Mouse (Mus musculus) liver, embryonic 14.5 days (tissue): Measurements from ENCODE around the gene Adcyap1r1. TPM values are rescaled to one million over a fixed set of nuclear protein-coding genes. Genes with fewer than 3 reads are reported as not detected.

ENCODE experiments used
- ATAC-seq: fragments of 200-750 bp; cut with Nextera tagmentation; 2 replicates; pipeline ENCODE4 v1.8.0; 2017; ENCODE audit warnings: moderate number of reproducible peaks, mild to moderate bottlenecking, moderate library complexity; ENCODE audit not compliant: insufficient read depth
- DNase-seq, 3 experiments: peaks; one replicate each; pipeline ENCODE4 v3.0.0-alpha.2; 2012 to 2013; ENCODE audit warnings: low read depth in 3 of 3, low spot score in 3 of 3
- H3K27ac ChIP-seq: fragments of 300-500 bp; sonication (generic); 2 replicates; pipeline ENCODE4 v1.5.1; 2014; ENCODE audit warnings: moderate library complexity, mild to moderate bottlenecking, control low read depth, inconsistent platforms
- H3K27me3 ChIP-seq: fragments of 300-500 bp; sonication (generic); 2 replicates; pipeline ENCODE4 v1.6.1; 2014; ENCODE audit warnings: mild to moderate bottlenecking, low read length, moderate library complexity; ENCODE audit not compliant: control insufficient read depth, insufficient read depth
- H3K36me3 ChIP-seq: fragments of 300-500 bp; sonication (generic); replicated peaks from 2 replicates; pipeline ENCODE4 v1.6.1; 2014; ENCODE audit warnings: low read depth; ENCODE audit not compliant: control insufficient read depth, insufficient read depth
- H3K4me1 ChIP-seq, 2 experiments: fragments of 200-500 bp in 1 of 2; fragments of 300-500 bp in 1 of 2; sonication (generic) in 1 of 2; replicated peaks; 2 replicates each; pipeline ENCODE4 v1.6.1; 2012 to 2014; ENCODE audit warnings: antibody characterized with exemption in 1 of 2, inconsistent platforms in 1 of 2, low read length in 1 of 2; ENCODE audit not compliant: control insufficient read depth in 2 of 2, insufficient read depth in 2 of 2
- H3K4me2 ChIP-seq: fragments of 300-500 bp; sonication (generic); 2 replicates; pipeline ENCODE4 v1.6.1; 2014; ENCODE audit warnings: low read depth, mild to moderate bottlenecking, control low read depth, moderate library complexity
- H3K4me3 ChIP-seq, 2 experiments: fragments of 200-500 bp in 1 of 2; fragments of 300-500 bp in 1 of 2; sonication (generic) in 1 of 2; 2 replicates each; pipeline ENCODE4 v1.5.1; 2012 to 2014; ENCODE audit warnings: low read depth in 2 of 2, low read length in 2 of 2, mild to moderate bottlenecking in 2 of 2, control low read depth in 1 of 2, inconsistent platforms in 1 of 2, moderate library complexity in 1 of 2; ENCODE audit not compliant: insufficient read depth in 1 of 2
- H3K9ac ChIP-seq: fragments of 300-500 bp; sonication (generic); replicated peaks from 2 replicates; pipeline ENCODE4 v1.6.1; 2014; ENCODE audit warnings: mild to moderate bottlenecking, control low read depth, moderate library complexity
- H3K9me3 ChIP-seq: fragments of 300-500 bp; sonication (generic); 2 replicates; pipeline ENCODE4 v1.6.1; 2016; ENCODE audit warnings: low read length, mixed read lengths; ENCODE audit not compliant: control insufficient read depth
- CTCF ChIP-seq: IDR thresholded peaks from 2 replicates; pipeline ENCODE4 v1.5.1; 2016; ENCODE audit warnings: antibody characterized with exemption, low read depth, control low read depth
- EP300 ChIP-seq: IDR thresholded peaks from 2 replicates; pipeline ENCODE4 v1.6.1; 2016; ENCODE audit warnings: antibody characterized with exemption, low read depth
- WGBS: fragments of 180-500 bp; shearing (Covaris S2); extraction: QIAGEN DNeasy Blood & Tissue Kit; methylation state at CpG from one replicate; pipeline ENCODE4 v1.1.7; 2014; ENCODE audit not compliant: insufficient replicate concordance; 5-methylcytosine and 5-hydroxymethylcytosine counted together
- polyA plus RNA-seq, 2 experiments: library from polyadenylated mRNA; depleted of rRNA in 1 of 2; stranded (reverse) in 1 of 2; unstranded in 1 of 2; fragments of >200 nt; fragmentation: Nextera tagmentation in 1 of 2; extraction: Ambion mirVana in 1 of 2; gene quantifications; 2 replicates each; pipeline versions ENCODE4 v1.2.1 to v1.2.3; 2012 to 2014

Gene Adcyap1r1
- polyA plus RNA-seq, 2 experiments, result 0.01 TPM; not detected in 1

DNA sequence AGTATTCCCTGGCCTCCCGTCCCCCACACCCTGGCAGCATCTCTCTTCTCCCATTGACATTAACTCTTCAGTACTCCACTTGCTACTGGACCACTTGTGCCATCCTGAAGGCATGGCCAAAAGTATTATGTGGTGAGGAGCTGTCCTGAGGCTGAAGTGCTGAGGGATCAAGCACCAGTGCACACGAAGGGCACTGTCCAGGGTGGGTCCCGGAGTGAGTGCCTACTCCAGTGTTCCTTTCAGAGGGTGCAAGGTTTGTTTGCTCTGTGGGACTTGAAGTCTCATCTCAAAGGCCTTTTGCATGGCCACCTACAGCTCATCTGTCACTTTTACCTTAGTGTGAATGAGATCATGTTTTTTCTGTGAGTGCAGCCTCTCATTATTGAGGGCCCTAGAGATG is 31.4 kb upstream of the Adcyap1r1 start:
- DNase-seq (no peak), ATAC-seq (no peak)
- WGBS, result 38% methylated on average over 3 of the region's 3 CpGs
- no peaks in the 10 kb centered on the region for H3K36me3 ChIP-seq
- no peak overlapping the region for H3K4me2 ChIP-seq
- no peak overlapping the region for H3K27ac ChIP-seq
- no peak for TF ChIP-seq EP300
- no peak overlapping the region for H3K9ac ChIP-seq
- no peak overlapping the region for H3K4me3 ChIP-seq
- no peaks in the 10 kb centered on the region for H3K9me3 ChIP-seq
- H3K4me1 ChIP-seq, result no peaks in the 10 kb centered on the region
- no peaks in the 10 kb centered on the region for H3K27me3 ChIP-seq

DNA sequence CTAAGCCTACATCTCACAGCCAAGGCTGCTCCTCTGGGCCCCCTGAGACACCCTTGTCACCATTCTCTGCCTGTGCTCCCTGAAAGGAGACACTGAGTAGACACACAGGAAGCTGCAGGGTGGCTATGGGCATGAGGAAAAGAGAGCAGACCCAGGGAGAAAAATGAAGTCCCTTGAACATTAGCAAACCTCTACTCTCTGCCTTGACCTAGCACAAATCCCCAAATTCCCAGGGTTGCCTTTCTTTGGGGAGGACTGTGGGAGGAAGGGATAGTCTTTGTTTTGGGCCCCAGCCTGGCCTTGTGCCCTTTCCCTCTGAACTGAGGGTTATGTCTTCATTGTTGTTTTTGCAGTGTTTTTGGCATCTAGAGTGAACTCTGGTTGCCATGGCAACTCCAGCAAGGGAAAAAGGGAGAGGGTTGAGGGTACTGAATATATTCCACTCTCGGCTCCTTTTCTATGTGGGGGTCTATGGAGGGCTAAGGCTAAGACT is 30.9 kb upstream of the Adcyap1r1 start:
- ATAC-seq (no peak), DNase-seq (no peak)
- Histone ChIP-seq H3K9me3 (no peaks in the 10 kb centered on the region), H3K36me3 (no peaks in the 10 kb centered on the region), H3K9ac (no peak overlapping the region), H3K4me2 (no peak overlapping the region), H3K4me3 (no peak overlapping the region), H3K4me1 (no peaks in the 10 kb centered on the region), H3K27me3 (no peaks in the 10 kb centered on the region), H3K27ac (no peak overlapping the region)
- 50% methylated on average over 1 of the region's 1 CpGs for WGBS
- TF ChIP-seq CTCF (no peak), EP300 (no peak)

DNA sequence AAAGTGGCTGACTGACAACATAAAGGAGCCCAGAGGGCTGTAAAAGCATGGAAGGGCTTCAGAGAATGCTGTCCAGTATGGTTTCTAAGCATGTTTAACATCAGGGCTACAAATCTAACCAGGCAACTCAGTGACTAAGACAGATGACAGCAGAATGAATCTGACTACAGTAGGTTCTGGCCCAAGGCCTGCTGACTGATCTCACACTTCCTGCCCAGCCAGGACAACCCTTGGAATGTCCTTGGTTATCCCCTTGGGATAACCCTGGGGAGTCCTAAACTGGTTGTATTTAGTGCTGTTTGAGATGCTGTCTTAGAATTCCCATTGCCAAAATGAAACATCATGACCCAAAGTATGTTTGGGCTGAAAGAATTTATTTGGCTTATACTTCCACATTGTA is 19.7 kb upstream of the Adcyap1r1 start:
- H3K36me3 ChIP-seq, result no peaks in the 10 kb centered on the region
- H3K27ac ChIP-seq, result no peak overlapping the region
- H3K9me3 ChIP-seq, result no peaks in the 10 kb centered on the region
- no peak overlapping the region for H3K9ac ChIP-seq
- no peak overlapping the region for H3K4me3 ChIP-seq
- DNase-seq (no peak), ATAC-seq (no peak)
- no peaks in the 10 kb centered on the region for H3K4me1 ChIP-seq
- TF ChIP-seq CTCF (no peak), EP300 (no peak)
- no peaks in the 10 kb centered on the region for H3K27me3 ChIP-seq
- no peak overlapping the region for H3K4me2 ChIP-seq

DNA sequence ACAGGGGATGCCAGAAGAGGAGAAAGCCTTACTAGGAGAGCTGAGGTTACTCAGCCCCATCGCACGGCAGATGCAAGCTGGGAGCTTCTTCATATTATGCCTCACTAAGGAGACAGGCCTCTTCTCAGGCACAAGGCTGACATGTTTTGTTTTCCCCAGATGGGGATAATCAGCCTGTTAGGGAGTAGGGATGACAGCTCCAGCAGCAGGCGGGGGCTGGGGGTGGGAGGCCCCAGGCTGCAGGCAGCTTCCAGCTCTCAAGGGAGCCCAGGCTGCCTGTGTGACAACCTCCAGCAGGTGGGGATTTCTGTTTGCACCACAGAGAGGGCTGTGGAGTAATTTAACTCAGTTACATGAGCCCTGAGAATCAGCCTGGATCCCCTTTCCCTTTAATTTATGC is 17.4 kb upstream of the Adcyap1r1 start:
- H3K36me3 ChIP-seq, result no peaks in the 10 kb centered on the region
- H3K9ac ChIP-seq, result no peak overlapping the region
- no peak for ATAC-seq
- H3K9me3 ChIP-seq, result no peaks in the 10 kb centered on the region
- no peak overlapping the region for H3K4me2 ChIP-seq
- no peak overlapping the region for H3K4me3 ChIP-seq
- no peaks in the 10 kb centered on the region for H3K4me1 ChIP-seq
- H3K27me3 ChIP-seq, result no peaks in the 10 kb centered on the region
- TF ChIP-seq CTCF, result no peak
- TF ChIP-seq EP300, result no peak
- WGBS, result 60% methylated on average over 3 of the region's 3 CpGs
- no peak for DNase-seq
- no peak overlapping the region for H3K27ac ChIP-seq

DNA sequence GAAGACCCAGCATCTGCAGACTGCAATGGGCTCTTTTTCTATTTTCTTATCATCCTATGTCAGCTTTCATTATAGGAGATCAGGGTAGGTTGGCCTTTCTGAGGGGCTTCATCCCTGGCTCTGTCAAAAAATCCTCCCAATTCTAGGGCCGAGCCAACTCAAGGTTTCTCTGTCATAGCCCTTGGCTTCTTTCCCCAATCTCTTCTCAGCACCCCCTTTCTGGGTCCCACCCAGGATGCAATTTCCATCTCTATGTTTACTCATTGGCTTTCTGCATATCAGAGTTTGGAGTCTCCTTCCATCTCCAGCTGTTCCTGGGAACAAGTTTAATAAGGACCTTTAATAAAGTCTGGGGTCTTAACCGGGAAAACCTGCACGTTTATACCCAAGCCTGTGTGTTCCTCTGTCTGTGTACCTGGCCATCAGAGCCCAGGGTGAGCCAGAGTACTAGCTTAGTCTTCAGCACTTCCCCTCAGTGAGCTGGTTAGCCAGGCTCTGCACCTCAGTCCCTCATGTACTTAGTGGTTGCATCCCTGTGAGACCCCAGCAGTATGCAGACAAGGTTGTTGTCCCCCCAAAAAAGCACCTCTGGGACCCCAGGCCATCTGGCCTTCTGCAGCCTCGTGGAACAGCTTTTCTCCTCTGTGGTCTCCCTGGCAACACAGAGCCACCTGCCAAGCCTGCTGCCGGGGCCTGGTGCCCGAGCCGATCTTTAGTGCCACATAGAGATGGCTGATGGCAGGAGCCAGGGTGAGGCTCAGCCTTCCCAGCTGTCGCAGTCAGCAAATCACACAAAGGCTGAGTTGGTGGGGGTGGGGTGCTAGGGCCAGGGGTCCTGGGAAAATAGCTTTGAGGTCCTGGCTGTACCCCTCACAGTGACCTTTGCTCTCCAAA is 16.3 kb upstream of the Adcyap1r1 start:
- Histone ChIP-seq H3K36me3 (no peaks in the 10 kb centered on the region), H3K9me3 (no peaks in the 10 kb centered on the region), H3K4me3 (no peak overlapping the region), H3K27ac (no peak overlapping the region), H3K4me1 (no peaks in the 10 kb centered on the region), H3K9ac (no peak overlapping the region), H3K4me2 (no peak overlapping the region), H3K27me3 (no peaks in the 10 kb centered on the region)
- ATAC-seq (no peak), DNase-seq (no peak)
- WGBS, result 52% methylated on average over 8 of the region's 8 CpGs
- TF ChIP-seq CTCF, result no peak
- TF ChIP-seq EP300, result no peak
